Mouse (Mus musculus) spleen, adult 2 months (tissue): ENCODE measurements at regions not wholly inside any gene's neighbourhood (a gene's known extent, or its start where the extent isn't known, plus 50 kb on each side); places are given as distances from the start of the nearest gene placed in this dataset.

Experiments
- CTCF ChIP-seq: fragments of 200-500 bp; IDR thresholded peaks from 2 replicates; pipeline ENCODE4 v1.5.1; 2011; ENCODE audit warnings: mild to moderate bottlenecking, inconsistent platforms; ENCODE audit not compliant: insufficient read depth, insufficient read length, insufficient replicate concordance; ENCODE audit errors: extremely low read depth
- POLR2A ChIP-seq: fragments of 200-500 bp; IDR thresholded peaks from 2 replicates; pipeline ENCODE4 v1.6.1; 2011; ENCODE audit warnings: low read depth, low read length, inconsistent platforms

- no peak for TF ChIP-seq POLR2A
- no peak for TF ChIP-seq CTCF
Observed at GRCm38 (mm10) chr16:57863206-57863860, 108.8 kb upstream of the Col8a1 start.
